Mouse (Mus musculus) left cerebral cortex, adult 2 months (tissue): ENCODE results near the gene Mia2. TPM values are rescaled to one million over a fixed set of nuclear protein-coding genes. Genes with fewer than 3 reads are reported as not detected.

ENCODE experiments used
- DNase-seq, 2 experiments: peaks; one replicate each; pipeline ENCODE4 v3.0.0; 2021 to 2022; ENCODE audit warnings: low spot score in 2 of 2, mixed read lengths in 1 of 2; ENCODE audit errors: extremely low spot score in 1 of 2
- H3K27ac ChIP-seq: fragments of 200-600 bp; 2 replicates; pipeline ENCODE4 v1.8.1; 2022
- H3K4me3 ChIP-seq: fragments of 200-600 bp; 2 replicates; pipeline ENCODE4 v1.8.1; 2022
- CTCF ChIP-seq: fragments of 200-600 bp; IDR thresholded peaks from 2 replicates; pipeline ENCODE4 v1.8.1; 2022; ENCODE audit warnings: antibody characterized with exemption, mild to moderate bottlenecking, moderate library complexity
- intact Hi-C: fragments of 180-260 bp; cut with DNase I; formaldehyde crosslinking; loops from one replicate; pipeline ENCODE4 v1.15.1; 2025
- total RNA-seq, 2 experiments: library from RNA; stranded (reverse); gene quantifications; 2 replicates each; pipeline ENCODE4 v1.2.3; 2021

The Mia2 gene
- total RNA-seq, 2 experiments from 2014 or later = 42.4 to 47.4 TPM

GRCm38 (mm10) chr12:59106491-59106890 is 10.9 kb downstream of the Mia2 start:
- Histone ChIP-seq H3K4me3 (no peak overlapping the region), H3K27ac (no peak overlapping the region)
- DNase-seq = no peak
- no peak for TF ChIP-seq CTCF
- intact Hi-C loops = no loop called here

- intact Hi-C loops = no loop called here
- no peak for DNase-seq
- H3K4me3 ChIP-seq = no peak overlapping the region
- TF ChIP-seq CTCF = no peak
- H3K27ac ChIP-seq = no peak overlapping the region
Measured at GRCm38 (mm10) chr12:59107926-59108325, 12.3 kb downstream of the Mia2 start.

DNA sequence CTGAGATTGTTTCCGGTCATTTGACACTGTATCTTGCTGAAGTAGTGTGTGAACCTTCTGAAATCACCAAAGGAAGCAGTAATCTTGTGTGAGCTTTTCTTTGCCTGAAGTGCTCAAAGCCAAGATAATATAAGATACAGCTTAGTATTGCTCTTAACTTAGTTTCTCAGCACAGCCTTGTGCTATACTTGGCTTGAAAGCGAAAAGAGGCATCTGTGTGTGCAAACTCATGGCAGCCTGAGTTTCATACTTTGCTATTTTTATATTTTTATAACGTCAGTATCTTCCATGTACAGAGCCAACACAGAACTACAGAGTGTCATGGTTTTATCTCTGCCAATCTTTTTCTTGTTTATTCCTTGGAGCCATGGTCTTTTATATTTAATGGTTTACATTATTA is 21.6 kb downstream of the Mia2 start:
- intact Hi-C loops = loop anchor here (1.0 kb wide), 1 partner anchor 12 kb away; no protein-coding TSS in a partner anchor
- no peak for DNase-seq
- no peak for TF ChIP-seq CTCF
- H3K27ac ChIP-seq = no peak overlapping the region
- H3K4me3 ChIP-seq = no peak overlapping the region

- no peak for DNase-seq
- H3K4me3 ChIP-seq = no peak overlapping the region
- TF ChIP-seq CTCF = no peak
- H3K27ac ChIP-seq = no peak overlapping the region
- intact Hi-C loops = no loop called here
Measured at GRCm38 (mm10) chr12:59125426-59125825, 29.8 kb downstream of the Mia2 start.

GRCm38 (mm10) chr12:59128501-59128900 is 32.9 kb downstream of the Mia2 start:
- intact Hi-C loops = no loop called here
- Histone ChIP-seq H3K27ac (no peak overlapping the region), H3K4me3 (no peak overlapping the region)
- TF ChIP-seq CTCF = no peak
- no peak for DNase-seq

- no peak for TF ChIP-seq CTCF
- DNase-seq = no peak
- Histone ChIP-seq H3K4me3 (peak overlapping the region; percentile 78), H3K27ac (no peak overlapping the region)
- intact Hi-C loops = loop anchor here (1.0 kb wide), 1 partner anchor 12 kb away; no protein-coding TSS in a partner anchor
Measured at GRCm38 (mm10) chr12:59129038-59129437, 33.4 kb downstream of the Mia2 start.

DNA sequence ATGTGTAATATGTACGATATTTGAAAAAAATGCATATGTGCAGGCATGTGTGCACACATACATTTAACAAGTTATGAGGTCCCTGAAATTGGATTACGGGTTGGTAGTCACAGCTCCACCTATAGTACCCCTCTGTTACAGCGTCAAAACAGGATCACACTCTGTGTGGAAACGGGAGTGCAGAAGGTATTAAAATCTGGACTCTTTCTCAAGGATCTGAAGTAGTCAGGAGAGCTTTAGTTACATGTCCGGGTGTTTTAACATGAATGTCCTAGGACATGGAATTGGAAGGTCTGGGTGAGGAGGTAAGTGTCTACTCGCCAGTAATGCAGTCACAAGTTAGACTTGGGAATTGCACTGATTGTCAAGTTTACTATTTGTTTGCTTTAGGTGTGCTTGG is 34.0 kb downstream of the Mia2 start:
- peak; percentile 38 for TF ChIP-seq CTCF
- Histone ChIP-seq H3K27ac (peak overlapping the region; percentile 78; the same call in 1 of the 2 replicates), H3K4me3 (peak overlapping the region; percentile 78)
- intact Hi-C loops = loop anchor here (1.0 kb wide), 1 partner anchor 12 kb away; no protein-coding TSS in a partner anchor
- peak in 1 of 2 experiments; percentile 12 for DNase-seq

GRCm38 (mm10) chr12:59130249-59130648 is 34.6 kb downstream of the Mia2 start:
- intact Hi-C loops = loop anchor here (2.0 kb wide), 3 partner anchors 55 to 89 kb away; partner anchors contain the start of genes Fbxo33 and Trappc6b
- DNase-seq = no peak
- Histone ChIP-seq H3K4me3 (peak overlapping the region; percentile 78), H3K27ac (peak overlapping the region; percentile 97)
- TF ChIP-seq CTCF = no peak

DNA sequence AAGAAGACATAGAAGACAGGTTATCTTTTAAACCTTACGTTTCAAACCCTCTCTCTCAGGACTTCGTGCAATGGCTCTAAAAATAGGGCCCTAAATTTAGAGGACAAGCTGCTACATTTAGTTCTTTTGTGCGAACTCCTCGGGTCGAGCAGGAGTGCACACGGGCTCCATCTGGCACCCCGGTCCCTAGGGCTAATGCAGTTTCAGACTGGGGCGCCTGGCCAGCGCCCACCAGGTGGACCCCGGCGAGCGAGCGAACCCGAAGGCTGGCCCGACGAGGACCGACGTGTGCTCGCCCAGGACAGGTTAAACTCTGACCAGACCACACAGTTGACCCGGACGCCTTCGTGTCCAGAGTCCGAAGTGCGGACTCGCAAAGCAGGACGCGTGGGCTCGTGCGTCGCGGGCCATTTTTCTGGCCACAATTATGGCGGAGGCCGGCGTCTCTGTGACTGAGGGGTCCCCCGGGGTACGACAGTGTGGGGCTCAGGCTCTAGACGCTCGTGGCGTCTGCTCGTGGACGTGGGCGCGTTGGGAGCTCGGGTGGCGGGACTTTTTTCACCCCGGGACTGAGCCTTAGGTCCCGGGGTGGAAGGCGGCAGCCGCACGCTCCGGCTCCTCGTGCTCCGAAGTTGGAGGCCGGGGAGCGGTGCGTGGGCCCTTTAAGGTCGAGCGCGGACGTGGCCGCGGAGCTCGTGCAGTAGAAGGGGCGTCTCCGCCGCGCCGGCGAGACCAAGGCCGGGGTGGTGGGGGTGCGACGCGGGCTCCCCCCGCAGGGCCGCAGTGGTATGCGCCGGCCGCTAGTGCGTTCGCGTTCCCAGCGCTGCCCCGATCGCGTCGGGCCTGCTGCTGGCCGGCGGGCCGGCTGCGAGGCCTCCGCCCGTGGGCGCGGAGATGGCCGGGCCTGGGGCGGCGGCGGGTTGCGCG is 35.3 kb downstream of the Mia2 start:
- peak; percentile 33 for TF ChIP-seq CTCF
- peak; percentile 95 to 97 for DNase-seq
- peak overlapping the region; percentile 97 for H3K27ac ChIP-seq
- H3K4me3 ChIP-seq = peak overlapping the region; percentile 78
- intact Hi-C loops = loop anchor here (1.0 to 2.0 kb wide), 4 partner anchors 56 to 119 kb away; partner anchors contain the start of genes Fbxo33, Sec23a and Trappc6b

DNA sequence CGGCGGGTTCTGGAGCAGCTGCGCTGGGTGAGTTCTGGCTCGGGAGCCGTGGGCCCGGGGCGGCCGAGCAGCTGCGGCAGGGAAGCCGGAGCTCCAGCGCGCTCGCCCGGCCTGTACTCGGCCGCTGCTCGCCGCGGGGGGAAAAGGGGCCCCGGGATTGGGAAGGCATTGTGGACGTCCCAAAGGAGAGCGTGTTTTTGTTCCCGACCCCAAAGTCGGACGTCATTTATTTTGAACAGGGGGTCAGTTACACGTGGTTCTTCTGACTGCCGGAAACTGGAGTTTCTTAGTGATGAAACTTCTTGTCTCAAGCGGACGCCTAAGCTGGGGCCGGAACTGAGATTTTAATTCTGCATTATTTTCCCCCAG is 36.0 kb downstream of the Mia2 start:
- Histone ChIP-seq H3K27ac (peak overlapping the region; percentile 77), H3K4me3 (peak overlapping the region; percentile 78)
- no peak for TF ChIP-seq CTCF
- DNase-seq = no peak
- intact Hi-C loops = loop anchor here (1.0 to 2.0 kb wide), 4 partner anchors 57 to 119 kb away; partner anchors contain the start of genes Fbxo33, Sec23a and Trappc6b

GRCm38 (mm10) chr12:59132462-59132861 is 36.9 kb downstream of the Mia2 start:
- intact Hi-C loops = no loop called here
- Histone ChIP-seq H3K27ac (no peak overlapping the region), H3K4me3 (peak overlapping the region; percentile 78; the same call in 1 of the 2 replicates)
- no peak for TF ChIP-seq CTCF
- no peak for DNase-seq

DNA sequence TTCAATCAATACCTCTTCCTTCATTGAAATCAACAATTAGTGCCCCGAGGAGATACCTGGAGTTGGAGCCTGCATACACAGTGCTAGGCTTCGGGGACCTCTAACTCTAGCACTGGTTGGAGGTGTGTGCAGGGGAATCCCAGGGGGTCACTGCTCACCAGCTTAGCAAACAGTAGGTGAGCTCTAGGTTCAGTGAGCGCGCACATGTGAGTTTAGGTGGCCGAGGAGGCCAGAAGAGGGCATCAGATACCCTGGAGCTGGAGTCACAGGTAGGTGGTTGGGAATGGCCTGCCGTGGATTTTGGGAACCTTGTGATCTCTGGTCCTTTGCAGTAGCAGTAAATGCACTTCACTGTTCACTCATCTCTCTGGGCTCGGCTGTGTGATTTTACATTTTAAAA is 37.3 kb downstream of the Mia2 start:
- no peak for DNase-seq
- intact Hi-C loops = no loop called here
- TF ChIP-seq CTCF = no peak
- no peak overlapping the region for H3K27ac ChIP-seq
- no peak overlapping the region for H3K4me3 ChIP-seq
